Mouse (Mus musculus): ENCODE results near the gene Fzd2. TPM values are rescaled to one million over a fixed set of nuclear protein-coding genes. Genes with fewer than 3 reads are reported as not detected.
"Not testable (repeated sequence)": the region's sequence is repeated elsewhere in the genome, so short reads cannot be mapped to it uniquely, and the experiment has no call there.

Fzd2 gene
- total RNA-seq, 1 experiment: 27.9 TPM

GRCm38 (mm10) chr11:102557386-102557785 lies 46.8 kb upstream of the Fzd2 start:
- TF ChIP-seq ZNF384 (IDR thresholded peaks at IDR 0.05; ENCODE audit: low read depth, low read length) (no peak), ZC3H11A (IDR thresholded peaks at IDR 0.05; ENCODE audit: borderline replicate concordance, low read depth, low read length) (no peak), MAFK (IDR thresholded peaks at IDR 0.05; ENCODE audit: insufficient read depth, low read depth, low read length) (no peak), HCFC1 (IDR thresholded peaks at IDR 0.05; ENCODE audit: borderline replicate concordance, insufficient read depth, low read length) (no peak), CHD2 (IDR thresholded peaks at IDR 0.05; ENCODE audit: low read depth, low read length) (no peak)
- in situ Hi-C loops (cut with MboI; ENCODE audit: low sequenced_read_pairs in 2 of 2, unreplicated experiment in 2 of 2): no loop called here
- no peak overlapping the region for H3K9ac ChIP-seq (ENCODE audit: insufficient read depth, low read depth, low read length, poor library complexity, severe bottlenecking)

GRCm38 (mm10) chr11:102558704-102559103 lies 45.5 kb upstream of the Fzd2 start:
- no peak overlapping the region for H3K9ac ChIP-seq (ENCODE audit: insufficient read depth, low read depth, low read length, poor library complexity, severe bottlenecking)

More at GRCm38 (mm10) chr11:102557386-102557785, 46.8 kb upstream of the Fzd2 start:
- Histone ChIP-seq H3K4me3 (ENCODE audit: insufficient read depth in 1 of 2, low read depth in 1 of 2, low read length in 2 of 2, poor library complexity in 1 of 2, severe bottlenecking in 1 of 2) (no peak overlapping the region), H3K4me1 (ENCODE audit: control insufficient read depth in 2 of 2, insufficient read depth in 2 of 2, low read length in 2 of 2, poor library complexity in 1 of 2) (peaks cover 0 to 4% of the 10 kb centered on the region in 2 experiments; a peak in 2 of 4 replicates), H3K27ac (ENCODE audit: insufficient read depth, low read depth, low read length, poor library complexity, severe bottlenecking) (no peak overlapping the region), H3K9me3 (ENCODE audit: control insufficient read depth, insufficient read depth, low read depth, low read length) (no peaks in the 10 kb centered on the region), H3K36me3 (ENCODE audit: control insufficient read depth, insufficient read depth, low read length, poor library complexity, severe bottlenecking) (no peaks in the 10 kb centered on the region)
- DNase-seq (ENCODE audit: low read depth, low spot score): no peak

GRCm38 (mm10) chr11:102564952-102565671 lies 39.1 kb upstream of the Fzd2 start:
- DNase-seq (ENCODE audit: low read depth, low spot score); H3K9ac ChIP-seq (ENCODE audit: insufficient read depth, low read depth, low read length, poor library complexity, severe bottlenecking); H3K4me3 ChIP-seq (ENCODE audit: insufficient read depth in 1 of 2, low read depth in 1 of 2, low read length in 2 of 2, poor library complexity in 1 of 2, severe bottlenecking in 1 of 2); H3K36me3 ChIP-seq (ENCODE audit: control insufficient read depth, insufficient read depth, low read length, poor library complexity, severe bottlenecking); H3K27ac ChIP-seq (ENCODE audit: insufficient read depth, low read depth, low read length, poor library complexity, severe bottlenecking); H3K4me1 ChIP-seq (ENCODE audit: control insufficient read depth in 2 of 2, insufficient read depth in 2 of 2, low read length in 2 of 2, poor library complexity in 1 of 2); H3K9me3 ChIP-seq (ENCODE audit: control insufficient read depth, insufficient read depth, low read depth, low read length): not testable (repeated sequence)
- in situ Hi-C loops (cut with MboI; ENCODE audit: low sequenced_read_pairs in 2 of 2, unreplicated experiment in 2 of 2): loop anchor here in 1 of 2 experiments (5.0 kb wide), 1 partner anchor 87 kb away; no protein-coding TSS in a partner anchor

More at GRCm38 (mm10) chr11:102558704-102559103, 45.5 kb upstream of the Fzd2 start:
- no peak overlapping the region for H3K27ac ChIP-seq (ENCODE audit: insufficient read depth, low read depth, low read length, poor library complexity, severe bottlenecking)
- no peak for DNase-seq (ENCODE audit: low read depth, low spot score)
- no peak for TF ChIP-seq CHD2 (IDR thresholded peaks at IDR 0.05; ENCODE audit: low read depth, low read length)
- H3K4me1 ChIP-seq (ENCODE audit: control insufficient read depth in 2 of 2, insufficient read depth in 2 of 2, low read length in 2 of 2, poor library complexity in 1 of 2): peaks cover 0 to 9% of the 10 kb centered on the region in 2 experiments; a peak in 3 of 4 replicates
- in situ Hi-C loops (cut with MboI; ENCODE audit: low sequenced_read_pairs in 2 of 2, unreplicated experiment in 2 of 2): no loop called here
- no peaks in the 10 kb centered on the region for H3K9me3 ChIP-seq (ENCODE audit: control insufficient read depth, insufficient read depth, low read depth, low read length)
- H3K36me3 ChIP-seq (ENCODE audit: control insufficient read depth, insufficient read depth, low read length, poor library complexity, severe bottlenecking): no peaks in the 10 kb centered on the region
- no peak overlapping the region for H3K4me3 ChIP-seq (ENCODE audit: insufficient read depth in 1 of 2, low read depth in 1 of 2, low read length in 2 of 2, poor library complexity in 1 of 2, severe bottlenecking in 1 of 2)

GRCm38 (mm10) chr11:102565741-102566140 lies 38.5 kb upstream of the Fzd2 start:
- Histone ChIP-seq H3K27ac (ENCODE audit: insufficient read depth, low read depth, low read length, poor library complexity, severe bottlenecking) (no peak overlapping the region), H3K4me1 (ENCODE audit: control insufficient read depth in 2 of 2, insufficient read depth in 2 of 2, low read length in 2 of 2, poor library complexity in 1 of 2) (peaks cover 0 to 5% of the 10 kb centered on the region in 2 experiments; a peak in 3 of 4 replicates), H3K9ac (ENCODE audit: insufficient read depth, low read depth, low read length, poor library complexity, severe bottlenecking) (no peak overlapping the region), H3K36me3 (ENCODE audit: control insufficient read depth, insufficient read depth, low read length, poor library complexity, severe bottlenecking) (no peaks in the 10 kb centered on the region), H3K4me3 (ENCODE audit: insufficient read depth in 1 of 2, low read depth in 1 of 2, low read length in 2 of 2, poor library complexity in 1 of 2, severe bottlenecking in 1 of 2) (no peak overlapping the region), H3K9me3 (ENCODE audit: control insufficient read depth, insufficient read depth, low read depth, low read length) (no peaks in the 10 kb centered on the region)
- in situ Hi-C loops (cut with MboI; ENCODE audit: low sequenced_read_pairs in 2 of 2, unreplicated experiment in 2 of 2): loop anchor here in 1 of 2 experiments (5.0 kb wide), 1 partner anchor 87 kb away; no protein-coding TSS in a partner anchor
- DNase-seq (ENCODE audit: low read depth, low spot score): no peak
- TF ChIP-seq ZNF384 (IDR thresholded peaks at IDR 0.05; ENCODE audit: low read depth, low read length) (no peak), MAFK (IDR thresholded peaks at IDR 0.05; ENCODE audit: insufficient read depth, low read depth, low read length) (no peak), ZC3H11A (IDR thresholded peaks at IDR 0.05; ENCODE audit: borderline replicate concordance, low read depth, low read length) (no peak), HCFC1 (IDR thresholded peaks at IDR 0.05; ENCODE audit: borderline replicate concordance, insufficient read depth, low read length) (no peak), CHD2 (IDR thresholded peaks at IDR 0.05; ENCODE audit: low read depth, low read length) (no peak)

GRCm38 (mm10) chr11:102566290-102566689 lies 37.9 kb upstream of the Fzd2 start:
- H3K27ac ChIP-seq (ENCODE audit: insufficient read depth, low read depth, low read length, poor library complexity, severe bottlenecking): no peak overlapping the region
- in situ Hi-C loops (cut with MboI; ENCODE audit: low sequenced_read_pairs in 2 of 2, unreplicated experiment in 2 of 2): loop anchor here in 1 of 2 experiments (5.0 kb wide), 1 partner anchor 86 kb away; no protein-coding TSS in a partner anchor
- no peaks in the 10 kb centered on the region for H3K9me3 ChIP-seq (ENCODE audit: control insufficient read depth, insufficient read depth, low read depth, low read length)
- TF ChIP-seq CHD2 (IDR thresholded peaks at IDR 0.05; ENCODE audit: low read depth, low read length): no peak
- TF ChIP-seq ZNF384 (IDR thresholded peaks at IDR 0.05; ENCODE audit: low read depth, low read length): no peak
- TF ChIP-seq ZC3H11A (IDR thresholded peaks at IDR 0.05; ENCODE audit: borderline replicate concordance, low read depth, low read length): no peak
- no peak for TF ChIP-seq HCFC1 (IDR thresholded peaks at IDR 0.05; ENCODE audit: borderline replicate concordance, insufficient read depth, low read length)
- TF ChIP-seq MAFK (IDR thresholded peaks at IDR 0.05; ENCODE audit: insufficient read depth, low read depth, low read length): no peak
- no peaks in the 10 kb centered on the region for H3K36me3 ChIP-seq (ENCODE audit: control insufficient read depth, insufficient read depth, low read length, poor library complexity, severe bottlenecking)
- no peak overlapping the region for H3K4me3 ChIP-seq (ENCODE audit: insufficient read depth in 1 of 2, low read depth in 1 of 2, low read length in 2 of 2, poor library complexity in 1 of 2, severe bottlenecking in 1 of 2)
- H3K9ac ChIP-seq (ENCODE audit: insufficient read depth, low read depth, low read length, poor library complexity, severe bottlenecking): no peak overlapping the region
- no peak for DNase-seq (ENCODE audit: low read depth, low spot score)
- H3K4me1 ChIP-seq (ENCODE audit: control insufficient read depth in 2 of 2, insufficient read depth in 2 of 2, low read length in 2 of 2, poor library complexity in 1 of 2): peaks cover 0 to 5% of the 10 kb centered on the region in 2 experiments; a peak in 3 of 4 replicates

All from ES-E14 (cell line).